Mouse (Mus musculus) layer of hippocampus, adult 2 months (tissue): ENCODE results near the gene Hadha. TPM values are rescaled to one million over a fixed set of nuclear protein-coding genes. Genes with fewer than 3 reads are reported as not detected.

Experiments
- DNase-seq, 2 experiments: peaks; one replicate each; pipeline ENCODE4 v3.0.0; 2022; ENCODE audit warnings: low spot score in 2 of 2
- H3K27ac ChIP-seq: fragments of 200-600 bp; 2 replicates; pipeline ENCODE4 v1.8.1; 2022
- H3K4me3 ChIP-seq: fragments of 200-600 bp; 2 replicates; pipeline ENCODE4 v1.8.1; 2022; ENCODE audit warnings: mild to moderate bottlenecking
- CTCF ChIP-seq: fragments of 200-600 bp; conservative IDR thresholded peaks from 2 replicates; pipeline ENCODE4 v1.8.1; 2022; ENCODE audit warnings: antibody characterized with exemption, mild to moderate bottlenecking, moderate library complexity
- total RNA-seq, 2 experiments: library from RNA; stranded (reverse); gene quantifications; 2 replicates each; pipeline ENCODE4 v1.2.3; 2021

The Hadha gene
- total RNA-seq, 2 experiments from 2014 or later: 77.8 to 80.9 TPM

- peak overlapping the region; percentile 36; the same call in 1 of the 2 replicates for H3K27ac ChIP-seq
- no peak overlapping the region for H3K4me3 ChIP-seq
- TF ChIP-seq CTCF: no peak
- no peak for DNase-seq
These were observed 15.5 kb upstream of the Hadha start for GRCm38 (mm10) chr5:30170303-30170940.

- Histone ChIP-seq H3K4me3 (no peak overlapping the region), H3K27ac (no peak overlapping the region)
- no peak for TF ChIP-seq CTCF
- DNase-seq: no peak
These were observed 10.4 kb upstream of the Hadha start for GRCm38 (mm10) chr5:30165234-30165946.

- Histone ChIP-seq H3K4me3 (no peak overlapping the region), H3K27ac (no peak overlapping the region)
- DNase-seq: no peak
- no peak for TF ChIP-seq CTCF
These were observed 7.4 kb upstream of the Hadha start for GRCm38 (mm10) chr5:30162339-30162738.

GRCm38 (mm10) chr5:30161836-30162235, 6.9 kb upstream of the Hadha start:
- Histone ChIP-seq H3K4me3 (no peak overlapping the region), H3K27ac (no peak overlapping the region)
- no peak for TF ChIP-seq CTCF
- DNase-seq: no peak

- H3K27ac ChIP-seq: peak overlapping the region; percentile 46; the same call in 1 of the 2 replicates
- peak in 1 of 2 experiments; percentile 30 for DNase-seq
- H3K4me3 ChIP-seq: no peak overlapping the region; the same call in 1 of the 2 replicates
- TF ChIP-seq CTCF: no peak
These were observed 4.6 kb upstream of the Hadha start for GRCm38 (mm10) chr5:30159601-30160000.

- DNase-seq: no peak
- Histone ChIP-seq H3K27ac (peak overlapping the region; percentile 100), H3K4me3 (peak overlapping the region; percentile 98)
- TF ChIP-seq CTCF: no peak; the same call in 1 of the 2 replicates
These were observed 1.1 kb upstream of the Hadha start for GRCm38 (mm10) chr5:30155821-30156629.

GRCm38 (mm10) chr5:30155395-30155792, 432 bp upstream of the Hadha start:
- Histone ChIP-seq H3K27ac (peak overlapping the region; percentile 100), H3K4me3 (peak overlapping the region; percentile 98)
- DNase-seq: peak in 1 of 2 experiments; percentile 20
- TF ChIP-seq CTCF: no peak

GRCm38 (mm10) chr5:30154013-30154412, 949 bp downstream of the Hadha start:
- TF ChIP-seq CTCF: no peak
- peak overlapping the region; percentile 98 for H3K4me3 ChIP-seq
- no peak for DNase-seq
- peak overlapping the region; percentile 100 for H3K27ac ChIP-seq

- TF ChIP-seq CTCF: no peak
- Histone ChIP-seq H3K4me3 (no peak overlapping the region), H3K27ac (no peak overlapping the region)
- DNase-seq: no peak
These were observed 1.7 kb downstream of the Hadha start for GRCm38 (mm10) chr5:30153222-30153621.

GRCm38 (mm10) chr5:30152413-30152812, 2.5 kb downstream of the Hadha start:
- Histone ChIP-seq H3K4me3 (no peak overlapping the region), H3K27ac (no peak overlapping the region)
- TF ChIP-seq CTCF: no peak
- no peak for DNase-seq

- DNase-seq: no peak
- H3K27ac ChIP-seq: no peak overlapping the region
- TF ChIP-seq CTCF: no peak
- H3K4me3 ChIP-seq: no peak overlapping the region
These were observed 3.0 kb downstream of the Hadha start for GRCm38 (mm10) chr5:30152007-30152406.

GRCm38 (mm10) chr5:30148133-30148920, 6.6 kb downstream of the Hadha start:
- TF ChIP-seq CTCF: no peak
- no peak for DNase-seq
- Histone ChIP-seq H3K4me3 (no peak overlapping the region), H3K27ac (no peak overlapping the region)
